Mouse (Mus musculus) gonadal fat pad, adult 2 months (tissue): Measurements from ENCODE around the gene Sft2d2. TPM values are rescaled to one million over a fixed set of nuclear protein-coding genes. Genes with fewer than 3 reads are reported as not detected.
A peak's percentile ranks its signal among the peaks of the same experiment; 100 is the strongest.

Source experiments
- DNase-seq: peaks from one replicate; pipeline ENCODE4 v3.0.0-alpha.2; 2012; ENCODE audit warnings: low read depth
- polyA plus RNA-seq: library from polyadenylated mRNA; depleted of rRNA; stranded (reverse); fragments of >200 nt; gene quantifications from 2 replicates; pipeline ENCODE4 v1.2.3, GENCODE M21; 2012; rRNA removed

The Sft2d2 gene
- 82.2 and 86.2 TPM in 2 replicates for polyA plus RNA-seq

DNA sequence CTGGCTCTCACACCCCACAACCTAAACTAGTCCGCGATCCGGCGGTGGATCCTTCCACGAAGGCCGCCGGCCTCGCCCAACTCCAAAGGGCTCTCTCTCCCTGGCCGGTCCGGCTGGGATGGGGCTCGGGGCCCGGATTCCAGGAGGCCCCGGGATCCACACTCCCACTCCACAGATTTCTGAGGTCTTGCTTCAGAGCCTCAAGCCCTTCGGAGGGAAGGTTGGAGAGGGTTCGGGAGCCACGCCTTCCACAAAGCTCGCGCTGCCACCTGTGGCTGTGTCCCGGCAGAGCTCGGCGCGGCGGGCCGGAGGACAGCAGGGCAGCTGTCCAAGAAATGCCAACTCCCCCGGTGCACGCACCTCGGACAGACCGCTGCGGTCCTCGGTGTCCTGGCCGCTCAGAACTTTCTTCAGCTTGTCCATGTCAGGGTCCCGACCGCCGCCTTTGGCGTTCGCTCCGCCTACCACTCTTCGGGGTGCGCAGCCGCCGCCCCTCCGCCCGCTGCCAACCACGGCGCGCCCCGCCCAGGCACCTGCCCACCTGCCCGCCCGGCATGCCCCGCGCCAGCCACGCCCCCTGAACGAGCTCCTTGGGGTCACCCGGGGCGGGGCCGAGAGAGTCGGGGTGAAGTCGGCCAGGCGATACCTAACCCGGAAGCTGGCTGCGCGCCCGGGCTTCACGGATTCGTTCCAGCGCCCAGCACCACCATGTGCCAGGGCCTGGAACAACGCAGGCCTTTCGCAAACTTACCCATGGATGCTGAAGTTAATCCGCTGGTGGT is at the start of gene Sft2d2:
TSS of gene Sft2d2 (minus strand) at position 559 of the 782 bp plus-strand sequence.
- DNase-seq = peak; percentile 34

DNA sequence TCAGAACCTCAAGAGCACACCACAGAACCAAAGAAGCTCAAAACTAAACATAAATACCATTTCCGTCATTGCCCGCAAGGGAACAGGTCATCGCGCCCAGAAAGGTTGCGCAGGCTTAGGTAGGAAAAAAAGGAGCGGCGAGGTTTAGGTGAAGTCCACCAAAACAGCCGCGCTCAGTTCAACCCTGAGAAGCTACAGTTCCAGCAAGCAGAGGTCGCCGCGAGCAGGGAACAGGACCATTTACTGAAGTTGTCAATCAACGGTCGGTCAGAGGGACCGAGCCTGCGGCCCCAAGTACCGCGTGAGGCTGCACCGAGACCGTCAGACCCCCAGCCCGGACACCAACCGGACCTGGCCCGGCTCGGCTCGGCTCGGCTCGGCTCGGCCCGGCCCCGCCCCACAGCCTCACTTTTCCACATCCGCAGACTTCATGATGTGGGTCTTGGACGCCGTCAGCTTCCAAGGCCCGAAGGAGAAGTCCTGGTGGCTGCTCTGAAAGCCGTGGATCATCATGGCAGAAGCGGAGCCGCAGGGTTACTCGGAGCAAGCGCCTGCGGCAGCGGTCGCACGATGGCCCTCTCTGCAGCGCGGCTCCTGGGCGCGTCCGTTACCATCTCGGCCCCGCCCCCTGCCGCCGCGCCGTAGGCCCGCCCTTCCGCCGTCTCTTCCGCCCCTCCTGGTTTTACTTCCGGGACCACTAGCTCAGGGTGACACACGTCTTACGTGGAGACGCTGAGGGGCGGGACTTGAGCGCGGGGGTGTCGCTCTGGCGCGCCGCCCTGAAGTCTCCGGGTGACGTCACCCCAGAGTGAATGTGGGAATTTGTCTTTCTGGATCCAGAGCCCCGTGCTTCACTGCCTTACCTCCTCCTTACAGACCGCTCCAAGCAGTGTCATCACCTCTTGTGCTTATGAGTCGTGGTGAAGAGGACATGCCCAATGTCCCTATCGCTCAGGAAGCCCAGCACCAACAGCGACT is 42.4 kb upstream of the Sft2d2 start, which contains the start of gene Tiprl:
TSS of gene Tiprl (minus strand) at position 676 of the 978 bp plus-strand sequence.
- DNase-seq = peak; percentile 58

DNA sequence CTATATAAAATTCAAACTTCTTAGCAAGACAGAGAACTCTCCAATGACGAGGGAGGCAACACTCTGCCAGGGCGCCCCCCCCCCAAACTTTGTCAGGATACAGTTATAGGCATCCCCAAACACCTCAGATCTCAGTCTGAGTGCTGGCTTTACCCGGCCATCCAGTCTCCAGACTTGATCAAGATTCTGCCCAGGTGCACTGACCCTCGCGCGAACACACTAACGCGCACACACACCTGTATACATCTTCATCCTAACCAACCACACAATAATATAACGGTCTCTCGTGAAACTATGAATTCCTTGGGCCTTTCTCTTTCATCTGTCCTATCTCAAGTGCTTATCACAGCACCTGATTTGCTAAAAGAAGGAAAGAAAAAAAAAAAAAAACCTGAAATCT is 41.6 kb upstream of the Sft2d2 start:
- DNase-seq = no peak

DNA sequence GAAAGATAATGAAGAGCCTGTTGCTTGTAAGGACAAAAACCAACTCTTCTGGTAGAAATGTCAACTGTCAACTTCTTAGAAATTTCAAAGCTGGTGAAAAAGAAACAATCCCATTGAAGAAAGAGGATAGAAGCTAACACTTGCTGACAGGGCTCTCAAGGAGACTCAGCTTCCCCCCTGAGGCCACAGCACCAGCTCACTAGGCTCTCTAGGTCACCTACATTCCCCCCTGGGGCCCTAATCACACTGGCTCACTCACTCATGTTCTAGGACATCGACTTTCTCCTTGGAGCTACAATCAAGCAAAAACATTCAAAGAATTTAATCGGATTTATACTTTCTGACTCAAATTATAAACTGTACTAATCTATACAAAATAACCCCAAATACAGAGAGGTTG is 39.6 kb upstream of the Sft2d2 start:
- DNase-seq = no peak

DNA sequence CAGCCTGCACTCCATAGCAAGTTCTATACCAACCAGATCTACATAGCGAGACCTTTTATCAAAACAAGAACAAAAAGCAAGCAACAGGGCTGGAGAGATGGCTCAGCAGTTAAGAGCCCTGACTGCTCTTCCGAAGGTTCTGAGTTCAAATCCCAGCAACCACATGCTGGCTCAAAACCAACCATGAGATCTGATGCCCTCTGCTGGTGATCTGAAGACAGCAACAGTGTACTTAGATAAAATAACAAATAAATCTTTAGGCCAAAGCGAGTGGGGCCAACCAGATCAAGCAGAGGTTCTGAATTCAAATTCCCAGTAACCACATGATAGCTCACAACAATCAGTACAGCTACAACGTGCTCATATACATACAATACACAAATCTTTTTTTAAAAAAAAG is 36.5 kb upstream of the Sft2d2 start:
- DNase-seq = no peak

DNA sequence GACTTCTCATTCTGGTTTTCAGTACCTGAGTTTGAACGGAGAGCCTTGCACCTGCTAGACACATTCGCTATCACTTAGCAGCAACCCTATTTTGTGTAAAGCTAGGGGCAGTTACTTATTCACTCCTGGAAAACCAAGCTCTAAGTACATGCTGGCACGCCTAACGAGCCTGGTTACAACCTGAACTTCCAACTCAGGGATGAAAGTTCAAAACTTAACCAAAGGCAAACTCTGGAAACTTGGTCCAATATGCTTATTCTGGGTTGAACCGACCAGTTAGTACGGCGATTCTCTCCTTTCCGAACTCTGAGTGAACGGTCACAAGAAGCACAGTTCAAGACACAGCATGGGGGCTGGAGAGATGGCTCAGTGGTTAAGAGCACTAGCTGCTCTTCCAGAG is 35.3 kb upstream of the Sft2d2 start:
- no peak for DNase-seq

- DNase-seq = no peak
Measured at GRCm38 (mm10) chr1:165217023-165217589, 22.9 kb upstream of the Sft2d2 start.

GRCm38 (mm10) chr1:165215831-165216230 is 21.6 kb upstream of the Sft2d2 start:
- no peak for DNase-seq

- DNase-seq = no peak
Measured at GRCm38 (mm10) chr1:165205591-165205990, 11.4 kb upstream of the Sft2d2 start.

- DNase-seq = no peak
Measured at GRCm38 (mm10) chr1:165203488-165204035, 9.3 kb upstream of the Sft2d2 start.

GRCm38 (mm10) chr1:165201445-165202012 is 7.3 kb upstream of the Sft2d2 start:
- no peak for DNase-seq

DNA sequence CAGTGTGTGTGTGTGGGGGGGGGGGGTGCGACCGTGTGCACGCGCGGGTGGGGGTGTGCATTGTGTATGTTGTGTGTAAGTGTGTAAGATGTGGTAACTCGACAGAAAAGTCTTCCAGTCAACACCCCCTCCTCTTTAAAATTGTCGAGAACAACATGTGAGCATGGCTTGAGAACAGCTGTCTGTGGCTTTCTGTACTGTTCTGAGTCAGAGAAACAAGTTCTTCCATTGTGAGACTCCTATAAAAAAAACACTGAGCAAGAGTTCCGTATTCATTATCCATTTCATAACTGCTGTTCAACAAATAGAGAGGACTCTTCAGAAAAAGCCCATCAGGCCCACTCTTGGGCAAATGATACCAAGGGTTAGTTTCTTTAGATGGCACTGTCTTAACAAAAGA is 6.5 kb upstream of the Sft2d2 start:
- no peak for DNase-seq

- DNase-seq = no peak
Measured at GRCm38 (mm10) chr1:165199639-165200038, 5.4 kb upstream of the Sft2d2 start.

DNA sequence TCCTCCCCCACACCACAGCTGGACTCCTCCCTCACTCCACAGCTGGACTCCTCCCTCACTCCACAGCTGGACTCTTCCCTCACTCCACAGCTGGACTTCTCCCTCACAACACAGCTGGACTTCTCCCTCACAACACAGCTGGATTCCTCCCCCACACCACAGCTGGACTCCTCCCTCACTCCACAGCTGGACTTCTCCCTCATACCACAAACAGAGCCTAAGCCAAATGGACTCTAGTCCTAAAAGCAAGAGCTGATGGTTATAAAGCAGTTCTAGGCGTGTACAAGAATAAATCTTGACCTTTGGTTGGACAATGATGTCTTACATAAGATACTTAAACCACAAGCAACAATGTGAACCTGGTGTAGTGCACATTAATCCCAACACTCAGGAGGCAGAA is 4.7 kb upstream of the Sft2d2 start:
- DNase-seq = no peak

DNA sequence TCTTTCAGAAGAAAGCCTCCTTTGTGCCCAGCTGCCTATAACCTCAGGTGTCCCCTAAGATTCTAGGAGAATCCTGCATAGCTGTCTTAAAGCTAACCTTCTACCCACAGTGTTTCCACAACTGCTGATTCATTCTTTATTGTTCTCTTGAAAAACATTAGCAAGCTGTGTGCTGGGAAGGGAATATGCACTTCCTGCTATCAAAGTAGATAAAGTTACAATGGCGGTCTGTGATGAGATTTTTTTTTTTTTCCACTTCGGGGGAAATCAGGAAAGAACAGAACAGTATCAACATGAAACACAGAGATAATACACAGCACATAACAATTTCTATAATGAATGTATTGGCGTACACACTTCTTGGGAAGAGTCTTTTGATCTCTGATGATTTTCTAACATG is 3.6 kb upstream of the Sft2d2 start:
- no peak for DNase-seq

- DNase-seq = no peak
Measured at GRCm38 (mm10) chr1:165195396-165195960, 1.2 kb upstream of the Sft2d2 start.

DNA sequence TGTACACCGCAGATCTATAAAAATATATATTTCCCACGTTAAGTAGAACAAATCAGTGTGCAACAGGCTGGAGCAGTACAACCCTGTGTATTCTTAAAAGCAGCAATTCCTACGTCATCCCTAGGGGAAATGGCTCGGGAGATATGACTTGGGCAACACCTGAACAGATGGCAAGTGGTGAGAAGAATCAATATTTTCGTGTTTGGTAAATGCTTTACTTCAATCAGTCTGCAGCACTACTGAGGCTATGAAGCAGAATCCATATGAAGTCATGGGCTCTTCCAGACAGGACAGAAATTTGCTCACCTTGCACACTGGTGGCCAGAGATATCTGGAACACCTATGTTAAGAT is 400 bp upstream of the Sft2d2 start:
- no peak for DNase-seq

GRCm38 (mm10) chr1:165193426-165193825 is 812 bp downstream of the Sft2d2 start:
- DNase-seq = no peak

DNA sequence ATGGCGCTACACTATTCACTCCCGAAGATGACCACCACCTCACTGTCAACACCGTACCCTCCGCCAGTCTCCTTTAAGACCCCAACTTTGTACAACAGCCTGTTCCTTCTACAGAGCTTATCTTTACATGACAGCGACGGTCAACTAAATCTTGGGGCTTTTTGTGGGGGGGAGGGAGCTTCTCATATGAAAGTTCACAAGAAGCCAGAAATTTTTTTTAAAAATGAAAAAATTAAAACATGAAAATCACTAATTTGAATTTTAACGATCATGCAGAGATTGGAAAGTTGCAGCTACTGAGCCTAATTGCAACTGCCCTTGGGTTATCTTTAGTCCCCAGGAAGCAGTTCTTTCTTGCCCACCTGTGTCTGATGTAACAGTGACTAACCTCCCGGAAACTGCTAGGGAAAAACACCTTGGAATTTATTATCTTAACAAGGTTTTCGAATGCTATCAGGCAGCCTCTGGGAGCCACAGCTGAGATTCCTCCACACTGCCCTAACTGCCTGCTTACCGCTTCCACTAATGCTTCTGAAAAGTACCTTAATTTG is 1.4 kb downstream of the Sft2d2 start:
- no peak for DNase-seq

DNA sequence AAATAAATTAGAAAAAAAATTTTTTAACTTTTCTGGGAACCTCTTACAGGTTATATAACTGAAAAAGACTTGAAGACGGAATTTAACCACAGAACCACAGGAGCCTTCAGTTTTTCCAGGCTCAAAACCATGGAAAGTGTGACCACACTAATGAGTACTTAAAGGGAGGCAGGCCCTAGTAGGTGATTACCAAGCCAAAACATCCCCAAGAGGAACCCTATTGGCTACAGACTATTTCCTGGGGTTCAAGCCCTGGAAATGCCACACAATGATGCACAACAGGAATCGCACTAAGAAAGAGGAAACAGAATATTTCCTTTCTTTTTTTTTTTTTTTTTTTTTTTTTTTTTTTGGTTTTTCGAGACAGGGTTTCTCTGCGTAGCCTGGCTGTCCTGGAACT is 2.1 kb downstream of the Sft2d2 start:
- no peak for DNase-seq

GRCm38 (mm10) chr1:165191611-165192010 is 2.6 kb downstream of the Sft2d2 start:
- no peak for DNase-seq
